Mouse (Mus musculus): ENCODE data around the gene Dhx9.
"Not testable (repeated sequence)": the region's sequence is repeated elsewhere in the genome, so short reads cannot be mapped to it uniquely, and the experiment has no call there.

Dhx9 gene

GRCm38 (mm10) chr1:153416271-153416832 is 71.1 kb downstream of the Dhx9 start:
- not testable (repeated sequence) for DNase-seq

- not testable (repeated sequence) for DNase-seq
Measured at GRCm38 (mm10) chr1:153415742-153416141, 71.7 kb downstream of the Dhx9 start.

- DNase-seq: peak; percentile 77
Measured at GRCm38 (mm10) chr1:153414962-153415361, 72.5 kb downstream of the Dhx9 start.

GRCm38 (mm10) chr1:153414114-153414723 is 73.2 kb downstream of the Dhx9 start:
- DNase-seq: peak; percentile 95

- DNase-seq: peak; percentile 55
Measured at GRCm38 (mm10) chr1:153413397-153414020, 74.0 kb downstream of the Dhx9 start.

- DNase-seq: not testable (repeated sequence)
Measured at GRCm38 (mm10) chr1:153412663-153413396, 74.6 kb downstream of the Dhx9 start.

- DNase-seq: no peak
Measured at GRCm38 (mm10) chr1:153411723-153412122, 75.7 kb downstream of the Dhx9 start.

- DNase-seq: not testable (repeated sequence)
Measured at GRCm38 (mm10) chr1:153410915-153411314, 76.5 kb downstream of the Dhx9 start.

- DNase-seq: not testable (repeated sequence)
Measured at GRCm38 (mm10) chr1:153408296-153408695, 79.2 kb downstream of the Dhx9 start.

GRCm38 (mm10) chr1:153407641-153408040 is 79.8 kb downstream of the Dhx9 start:
- not testable (repeated sequence) for DNase-seq
